Mouse (Mus musculus) CH12.LX (cell line): ENCODE data around the gene Mrps35. TPM values are rescaled to one million over a fixed set of nuclear protein-coding genes. Genes with fewer than 3 reads are reported as not detected.
A peak's percentile ranks its signal among the peaks of the same experiment; 100 is the strongest.

Experiments
- DNase-seq: peaks from one replicate; pipeline ENCODE4 v3.0.0-alpha.2; 2013; ENCODE audit errors: extremely low read depth
- H3K27ac ChIP-seq: 2 replicates; pipeline ENCODE4 v1.5.1; 2012; ENCODE audit warnings: low read depth, mild to moderate bottlenecking, control low read depth, moderate library complexity; ENCODE audit not compliant: insufficient read depth
- H3K27me3 ChIP-seq: replicated peaks from 2 replicates; pipeline ENCODE3; 2012; ENCODE audit warnings: inconsistent platforms
- H3K36me3 ChIP-seq, 2 experiments: replicated peaks in 1 of 2; 2 replicates each; pipeline versions ENCODE3 to v1.6.1; 2012; ENCODE audit warnings: inconsistent platforms in 1 of 2, low read length in 1 of 2, mild to moderate bottlenecking in 1 of 2, mixed read lengths in 1 of 2, moderate library complexity in 1 of 2; ENCODE audit not compliant: control insufficient read depth in 1 of 2, insufficient read depth in 1 of 2
- H3K4me1 ChIP-seq, 2 experiments: 2 replicates each; pipeline ENCODE4 v1.6.1; 2012; ENCODE audit warnings: inconsistent platforms in 1 of 2, moderate library complexity in 1 of 2; ENCODE audit not compliant: insufficient read depth in 2 of 2, control insufficient read depth in 1 of 2
- H3K4me2 ChIP-seq: 2 replicates; pipeline ENCODE4 v1.6.1; 2012; ENCODE audit warnings: low read depth, mild to moderate bottlenecking, control low read depth; ENCODE audit not compliant: poor library complexity, insufficient read depth, severe bottlenecking
- H3K4me3 ChIP-seq, 3 experiments: fragments of 150-350 bp in 1 of 3; sonication (generic) in 1 of 3; replicated peaks in 1 of 3; 2 replicates each; pipeline versions ENCODE3 to v1.5.1; 2011 to 2012; ENCODE audit warnings: low read depth in 2 of 3, low read length in 2 of 3, mild to moderate bottlenecking in 2 of 3, moderate library complexity in 2 of 3, control low read depth in 1 of 3, improper control_type of control experiment in 1 of 3, inconsistent platforms in 1 of 3, mixed read lengths in 1 of 3; ENCODE audit not compliant: poor library complexity in 1 of 3
- H3K79me2 ChIP-seq: replicated peaks from 2 replicates; pipeline ENCODE4 v1.6.1; 2012; ENCODE audit warnings: mild to moderate bottlenecking, moderate library complexity; ENCODE audit not compliant: control insufficient read depth, poor library complexity, insufficient read depth, severe bottlenecking; ENCODE audit errors: extremely low read depth
- H3K9ac ChIP-seq: 2 replicates; pipeline ENCODE4 v1.6.1; 2012; ENCODE audit warnings: low read depth, mild to moderate bottlenecking, control low read depth, moderate library complexity; ENCODE audit not compliant: insufficient read depth
- H3K9me3 ChIP-seq: replicated peaks from 2 replicates; pipeline ENCODE3; 2012; ENCODE audit warnings: low read length, inconsistent platforms, mixed read lengths
- BHLHE40 ChIP-seq: IDR thresholded peaks from 2 replicates; pipeline ENCODE4 v1.6.1; 2011; ENCODE audit warnings: mild to moderate bottlenecking, low read depth, low read length, improper control_type of control experiment
- CHD2 ChIP-seq: IDR thresholded peaks from 2 replicates; pipeline ENCODE4 v1.6.1; 2011; ENCODE audit warnings: low read length, improper control_type of control experiment
- E2F4 ChIP-seq: IDR thresholded peaks from 2 replicates; pipeline ENCODE4 v1.6.1; 2011; ENCODE audit warnings: low read depth, low read length, improper control_type of control experiment; ENCODE audit not compliant: insufficient replicate concordance
- EP300 ChIP-seq: IDR thresholded peaks from 2 replicates; pipeline ENCODE4 v1.6.1; 2011; ENCODE audit warnings: low read length, improper control_type of control experiment
- ETS1 ChIP-seq: conservative IDR thresholded peaks from 2 replicates; pipeline ENCODE4 v1.6.1; 2012; ENCODE audit warnings: low read depth, mild to moderate bottlenecking, inconsistent platforms, low read length, improper control_type of control experiment, moderate library complexity
- GABPA ChIP-seq: IDR thresholded peaks from 2 replicates; pipeline ENCODE4 v1.6.1; 2012; ENCODE audit warnings: low read depth, low read length, improper control_type of control experiment, inconsistent platforms; ENCODE audit not compliant: insufficient replicate concordance
- HCFC1 ChIP-seq: IDR thresholded peaks from 2 replicates; pipeline ENCODE4 v1.6.1; 2012; ENCODE audit warnings: low read depth, mild to moderate bottlenecking, inconsistent platforms, low read length, improper control_type of control experiment
- IRF4 ChIP-seq: IDR thresholded peaks from 2 replicates; pipeline ENCODE4 v1.6.1; 2014; ENCODE audit warnings: low read depth, mild to moderate bottlenecking, inconsistent platforms, low read length, improper control_type of control experiment
- JUN ChIP-seq: IDR thresholded peaks from 2 replicates; pipeline ENCODE4 v1.6.1; 2011; ENCODE audit warnings: low read depth, mild to moderate bottlenecking, low read length, improper control_type of control experiment, moderate library complexity; ENCODE audit not compliant: insufficient read depth
- MAX ChIP-seq: IDR thresholded peaks from 2 replicates; pipeline ENCODE4 v1.6.1; 2011; ENCODE audit warnings: low read length, improper control_type of control experiment
- MEF2A ChIP-seq: IDR thresholded peaks from 2 replicates; pipeline ENCODE4 v1.6.1; 2014; ENCODE audit warnings: low read depth, mild to moderate bottlenecking, inconsistent platforms, low read length, improper control_type of control experiment, borderline replicate concordance
- MXI1 ChIP-seq: IDR thresholded peaks from 2 replicates; pipeline ENCODE4 v1.6.1; 2011; ENCODE audit warnings: mild to moderate bottlenecking, low read depth, low read length, improper control_type of control experiment
- MYC ChIP-seq: IDR thresholded peaks from 2 replicates; pipeline ENCODE4 v1.6.1; 2011; ENCODE audit warnings: low read depth, mild to moderate bottlenecking, improper control_type of control experiment, low read length
- NRF1 ChIP-seq: IDR thresholded peaks from 2 replicates; pipeline ENCODE4 v1.6.1; 2014; ENCODE audit warnings: low read depth, mild to moderate bottlenecking, inconsistent platforms, low read length, improper control_type of control experiment, moderate library complexity
- PAX5 ChIP-seq: IDR thresholded peaks from 2 replicates; pipeline ENCODE4 v1.6.1; 2012; ENCODE audit warnings: low read length, inconsistent platforms, mixed read lengths
- RCOR1 ChIP-seq: conservative IDR thresholded peaks from 2 replicates; pipeline ENCODE4 v1.6.1; 2012; ENCODE audit warnings: low read depth, mild to moderate bottlenecking, inconsistent platforms, low read length, improper control_type of control experiment
- SIN3A ChIP-seq: IDR thresholded peaks from 2 replicates; pipeline ENCODE4 v1.6.1; 2012; ENCODE audit warnings: low read length, improper control_type of control experiment, inconsistent platforms
- SMC3 ChIP-seq: IDR thresholded peaks from 2 replicates; pipeline ENCODE4 v1.6.1; 2011; ENCODE audit warnings: low read depth, low read length, improper control_type of control experiment
- TBP ChIP-seq: conservative IDR thresholded peaks from 2 replicates; pipeline ENCODE4 v1.6.1; 2011; ENCODE audit warnings: low read depth, low read length, improper control_type of control experiment
- USF1 ChIP-seq: IDR thresholded peaks from 2 replicates; pipeline ENCODE4 v1.6.1; 2014; ENCODE audit warnings: low read depth, mild to moderate bottlenecking, inconsistent platforms, low read length, improper control_type of control experiment
- USF2 ChIP-seq: conservative IDR thresholded peaks from 2 replicates; pipeline ENCODE4 v1.6.1; 2011; ENCODE audit warnings: low read depth, low read length, improper control_type of control experiment
- ZC3H11A ChIP-seq: IDR thresholded peaks from 2 replicates; pipeline ENCODE4 v1.6.1; 2012; ENCODE audit warnings: low read depth, mild to moderate bottlenecking, inconsistent platforms, low read length, improper control_type of control experiment
- ZNF384 ChIP-seq: IDR thresholded peaks from 2 replicates; pipeline ENCODE4 v1.6.1; 2012; ENCODE audit warnings: low read depth, low read length, improper control_type of control experiment, inconsistent platforms
- dilution Hi-C: fragments of 300-500 bp; cut with MboI; formaldehyde crosslinking; loops from 2 replicates; pipeline ENCODE4 v1.14.3; 2020; ENCODE audit warnings: low sequenced_read_pairs; ENCODE audit not compliant: extremely low pct_unique_long_range_greater_than_20kb, extremely low pct_ligation_motif_present
- in situ Hi-C: fragments of 300-500 bp; cut with MboI; formaldehyde crosslinking; loops from 3 replicates; pipeline ENCODE4 v1.14.3; 2019; ENCODE audit warnings: low sequenced_read_pairs, low pct_ligation_motif_present, low pct_unique_long_range_greater_than_20kb, mixed read lengths
- polyA plus RNA-seq: library from polyadenylated mRNA; unstranded; fragments of >175 nt; gene quantifications from 2 replicates; pipeline ENCODE4 v1.2.1, GENCODE M21; 2012; ENCODE audit warnings: low read depth; ENCODE audit not compliant: insufficient read length
- total RNA-seq, 2 experiments: library from RNA; depleted of rRNA; stranded (reverse); fragments of 300-350 nt in 1 of 2; fragments of >200 nt in 1 of 2; gene quantifications; 2 replicates each; pipeline ENCODE4 v1.2.3; 2012 to 2014

Gene Mrps35
- total and polyA plus RNA-seq, 3 experiments, result 36.6 to 141 (median 84.2) TPM

DNA sequence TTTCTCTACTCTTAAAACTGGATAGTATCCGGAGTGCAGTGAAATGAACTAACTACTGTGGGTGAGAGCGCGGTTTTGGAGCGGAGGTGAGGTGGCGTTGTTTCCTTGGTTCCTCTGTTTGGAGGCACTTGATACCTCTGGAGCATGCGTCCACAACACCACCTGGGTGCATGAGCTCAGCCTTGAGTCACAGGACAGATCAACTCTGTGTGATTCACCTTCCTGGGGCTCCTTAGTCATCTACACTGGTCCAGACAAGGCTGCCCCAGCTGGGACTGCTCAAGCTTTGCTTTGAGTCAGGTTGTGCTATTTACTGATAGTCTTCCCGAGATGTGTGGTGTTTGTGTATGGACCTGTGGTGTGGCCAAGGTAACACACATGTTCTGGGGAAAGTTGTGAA, 75.2 kb downstream of the Mrps35 start:
- TF ChIP-seq GABPA (no peak), ETS1 (peak; percentile 83), CHD2 (no peak), TBP (0 out of 2 replicates have a peak, but pooled peaks have one; percentile 27), SIN3A (no peak), MAX (peak; percentile 30; the same call in 1 of the 2 replicates), BHLHE40 (no peak; the same call in none of the 2 replicates), NRF1 (peak; percentile 72), SMC3 (no peak)

DNA sequence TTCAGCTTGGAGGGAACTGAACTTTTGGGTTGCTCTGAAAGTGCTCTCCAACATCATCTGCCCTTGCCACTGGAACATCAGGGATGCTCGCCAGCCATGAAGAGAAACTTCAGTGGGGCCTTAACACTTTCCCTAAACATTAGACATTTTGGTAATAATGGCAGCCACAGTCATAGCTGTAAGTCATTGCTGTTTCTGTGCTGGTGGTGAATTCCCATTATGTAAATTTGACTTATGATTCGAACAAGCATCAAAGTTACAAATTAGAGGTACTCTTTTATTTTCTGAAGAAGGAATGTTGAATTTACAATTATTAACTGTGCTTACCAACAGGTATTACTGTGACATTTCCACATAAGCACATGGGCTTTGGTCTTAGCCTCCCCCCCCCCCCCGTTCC, 75.6 kb downstream of the Mrps35 start:
- in situ Hi-C loops (no loop called here), dilution Hi-C loops (no loop called here)

More for the DNA sequence above, 75.2 kb downstream of the Mrps35 start:
- Histone ChIP-seq H3K27ac (peak overlapping the region; percentile 59), H3K4me2 (peak overlapping the region; percentile 17), H3K4me3 (no peak overlapping the region), H3K36me3 (peaks cover 2 to 3% of the 10 kb centered on the region in 2 experiments), H3K4me1 (peaks cover 37 to 51% of the 10 kb centered on the region in 2 experiments), H3K27me3 (no peaks in the 10 kb centered on the region), H3K9me3 (no peaks in the 10 kb centered on the region), H3K79me2 (no peaks in the 10 kb centered on the region), H3K9ac (peak overlapping the region; percentile 1; the same call in 1 of the 2 replicates)
- dilution Hi-C loops, result no loop called here
- DNase-seq, result peak; percentile 71
- in situ Hi-C loops, result no loop called here

More for the DNA sequence above, 75.6 kb downstream of the Mrps35 start:
- no peak for TF ChIP-seq MXI1
- TF ChIP-seq CHD2, result no peak
- no peak for TF ChIP-seq USF1
- TF ChIP-seq ZC3H11A, result no peak
- TF ChIP-seq BHLHE40, result no peak
- TF ChIP-seq GABPA, result no peak
- TF ChIP-seq MEF2A, result peak; percentile 65; the same call in 1 of the 2 replicates
- no peak for TF ChIP-seq RCOR1
- no peak for TF ChIP-seq PAX5
- no peak for TF ChIP-seq ZNF384
- no peak for TF ChIP-seq SMC3
- TF ChIP-seq MAX, result no peak
- no peak for TF ChIP-seq HCFC1
- TF ChIP-seq MYC, result no peak
- no peak for TF ChIP-seq NRF1
- TF ChIP-seq EP300, result 0 out of 2 replicates have a peak, but pooled peaks have one; percentile 9
- TF ChIP-seq IRF4, result peak; percentile 63; the same call in 1 of the 2 replicates
- no peak for TF ChIP-seq JUN
- TF ChIP-seq E2F4, result no peak
- no peak for TF ChIP-seq ETS1
- no peak for TF ChIP-seq USF2
- TF ChIP-seq, all 38 proteins: peak for 3
- no peaks in the 10 kb centered on the region for H3K9me3 ChIP-seq
- H3K79me2 ChIP-seq, result no peaks in the 10 kb centered on the region
- no peak overlapping the region for H3K4me3 ChIP-seq
- peak overlapping the region; percentile 59 for H3K27ac ChIP-seq
- peaks cover 40 to 56% of the 10 kb centered on the region in 2 experiments for H3K4me1 ChIP-seq
- no peak overlapping the region; the same call in 1 of the 2 replicates for H3K4me2 ChIP-seq
- peak overlapping the region; percentile 1; the same call in 1 of the 2 replicates for H3K9ac ChIP-seq
- no peaks in the 10 kb centered on the region for H3K27me3 ChIP-seq
- DNase-seq, result no peak
- no peaks in the 10 kb centered on the region for H3K36me3 ChIP-seq
